Mouse (Mus musculus) frontal cortex, postnatal 25 days (tissue): ENCODE results near the gene Mapkapk3.

ENCODE experiments used
- DNase-seq, 2 experiments: peaks; one replicate each; pipeline ENCODE4 v3.0.0; 2022; ENCODE audit warnings: low spot score in 2 of 2

Gene Mapkapk3

GRCm38 (mm10) chr9:107264731-107265130 lies 24.9 kb downstream of the Mapkapk3 start:
- no peak for DNase-seq

GRCm38 (mm10) chr9:107263912-107264311 lies 25.8 kb downstream of the Mapkapk3 start:
- no peak for DNase-seq

GRCm38 (mm10) chr9:107262375-107262774 lies 27.3 kb downstream of the Mapkapk3 start:
- DNase-seq, result no peak

- DNase-seq, result no peak
Observed at GRCm38 (mm10) chr9:107261792-107262191, 27.9 kb downstream of the Mapkapk3 start.

- no peak for DNase-seq
Observed at GRCm38 (mm10) chr9:107260836-107261235, 28.8 kb downstream of the Mapkapk3 start.

GRCm38 (mm10) chr9:107260429-107260828 lies 29.2 kb downstream of the Mapkapk3 start:
- DNase-seq, result no peak

GRCm38 (mm10) chr9:107259571-107259970 lies 30.1 kb downstream of the Mapkapk3 start:
- DNase-seq, result peak in 1 of 2 experiments; percentile 48

- no peak for DNase-seq
Observed at GRCm38 (mm10) chr9:107255596-107255995, 34.1 kb downstream of the Mapkapk3 start.

GRCm38 (mm10) chr9:107254925-107255324 lies 34.8 kb downstream of the Mapkapk3 start:
- DNase-seq, result no peak

GRCm38 (mm10) chr9:107254476-107254875 lies 35.2 kb downstream of the Mapkapk3 start:
- DNase-seq, result peak; percentile 57 to 69

GRCm38 (mm10) chr9:107252164-107252563 lies 37.5 kb downstream of the Mapkapk3 start:
- DNase-seq, result peak; percentile 54 to 64

GRCm38 (mm10) chr9:107250416-107251337 lies 39.0 kb downstream of the Mapkapk3 start:
- no peak for DNase-seq

GRCm38 (mm10) chr9:107249154-107249553 lies 40.5 kb downstream of the Mapkapk3 start:
- DNase-seq, result no peak

- DNase-seq, result no peak
Observed at GRCm38 (mm10) chr9:107246170-107246569, 43.5 kb downstream of the Mapkapk3 start.

GRCm38 (mm10) chr9:107245311-107245710 lies 44.4 kb downstream of the Mapkapk3 start:
- no peak for DNase-seq

GRCm38 (mm10) chr9:107236151-107236550 lies 53.5 kb downstream of the Mapkapk3 start:
- DNase-seq, result no peak

- DNase-seq, result no peak
Observed at GRCm38 (mm10) chr9:107235261-107235660, 54.4 kb downstream of the Mapkapk3 start.

- no peak for DNase-seq
Observed at GRCm38 (mm10) chr9:107232140-107232539, 57.5 kb downstream of the Mapkapk3 start.

GRCm38 (mm10) chr9:107231539-107232139 lies 58.0 kb downstream of the Mapkapk3 start, which contains the start of gene Dock3:
Dock3 (minus strand) TSS chr9:107231909.
- DNase-seq, result peak; percentile 55 to 71

GRCm38 (mm10) chr9:107230991-107231538 lies 58.6 kb downstream of the Mapkapk3 start:
- DNase-seq, result peak in 1 of 2 experiments; percentile 55

- DNase-seq, result no peak
Observed at GRCm38 (mm10) chr9:107224597-107224996, 65.1 kb downstream of the Mapkapk3 start.
